Mouse (Mus musculus) liver, postnatal 0 days (tissue): ENCODE measurements around the gene Tm6sf1.
A peak's percentile ranks its signal among the peaks of the same experiment; 100 is the strongest.

ENCODE experiments used
- CTCF ChIP-seq: sonication (generic); IDR thresholded peaks from 2 replicates; pipeline ENCODE4 v1.5.1; 2016; ENCODE audit warnings: antibody characterized with exemption, low read depth
- EP300 ChIP-seq: IDR thresholded peaks from 2 replicates; pipeline ENCODE4 v1.6.1; 2016; ENCODE audit warnings: antibody characterized with exemption, low read depth, mild to moderate bottlenecking

- peak; percentile 31 for TF ChIP-seq CTCF
- TF ChIP-seq EP300, result no peak; the same call in 1 of the 2 replicates
These were observed 9.2 kb upstream of the Tm6sf1 start for GRCm38 (mm10) chr7:81849633-81850032.
